Mouse (Mus musculus) midbrain, embryonic 11.5 days (tissue): ENCODE data around the gene Mtf1. TPM values are rescaled to one million over a fixed set of nuclear protein-coding genes. Genes with fewer than 3 reads are reported as not detected.

Experiments used
- ATAC-seq: fragments of 200-750 bp; cut with Nextera tagmentation; 2 replicates; pipeline ENCODE4 v1.8.0; 2017; ENCODE audit warnings: moderate TSS enrichment, moderate library complexity; ENCODE audit not compliant: low FRiP score
- DNase-seq: peaks from one replicate; pipeline ENCODE4 v3.0.0; 2015; ENCODE audit warnings: low spot score; ENCODE audit errors: missing footprints
- H3K27ac ChIP-seq: fragments of 300-500 bp; sonication (generic); 2 replicates; pipeline ENCODE4 v1.5.1; 2014; ENCODE audit warnings: low read depth, low read length
- H3K27me3 ChIP-seq: fragments of 300-500 bp; sonication (generic); 2 replicates; pipeline ENCODE4 v1.6.1; 2014; ENCODE audit warnings: mild to moderate bottlenecking, low read length, moderate library complexity, mixed read lengths; ENCODE audit not compliant: control insufficient read depth, insufficient read depth
- H3K36me3 ChIP-seq: fragments of 300-500 bp; sonication (generic); 2 replicates; pipeline ENCODE4 v1.6.1; 2014; ENCODE audit warnings: mild to moderate bottlenecking, low read length, moderate library complexity, mixed read lengths; ENCODE audit not compliant: control insufficient read depth, insufficient read depth
- H3K4me1 ChIP-seq: fragments of 300-500 bp; sonication (generic); 2 replicates; pipeline ENCODE4 v1.6.1; 2014; ENCODE audit warnings: low read length; ENCODE audit not compliant: control insufficient read depth, insufficient read depth
- H3K4me2 ChIP-seq: fragments of 300-500 bp; sonication (generic); 2 replicates; pipeline ENCODE4 v1.6.1; 2014; ENCODE audit warnings: mild to moderate bottlenecking, moderate library complexity
- H3K4me3 ChIP-seq: fragments of 300-500 bp; sonication (generic); 2 replicates; pipeline ENCODE4 v1.5.1; 2014; ENCODE audit warnings: low read depth, low read length
- H3K9ac ChIP-seq: fragments of 300-500 bp; sonication (generic); 2 replicates; pipeline ENCODE4 v1.6.1; 2014; ENCODE audit warnings: low read length
- H3K9me3 ChIP-seq: fragments of 300-500 bp; sonication (generic); 2 replicates; pipeline ENCODE4 v1.6.1; 2016; ENCODE audit warnings: low read length; ENCODE audit not compliant: control insufficient read depth
- WGBS: fragments of 180-500 bp; shearing (Covaris S2); extraction: QIAGEN DNeasy Blood & Tissue Kit; methylation state at CpG from one replicate; pipeline ENCODE4 v1.1.7; 2014; 5-methylcytosine and 5-hydroxymethylcytosine counted together
- polyA plus RNA-seq: library from polyadenylated mRNA; unstranded; fragments of >200 nt; fragmentation: Nextera tagmentation; extraction: Ambion mirVana; gene quantifications from 2 replicates; pipeline ENCODE4 v1.2.1, GENCODE M21; 2014

Mtf1 gene
- polyA plus RNA-seq, 1 experiment from 2014 or later = 16.7 TPM

DNA sequence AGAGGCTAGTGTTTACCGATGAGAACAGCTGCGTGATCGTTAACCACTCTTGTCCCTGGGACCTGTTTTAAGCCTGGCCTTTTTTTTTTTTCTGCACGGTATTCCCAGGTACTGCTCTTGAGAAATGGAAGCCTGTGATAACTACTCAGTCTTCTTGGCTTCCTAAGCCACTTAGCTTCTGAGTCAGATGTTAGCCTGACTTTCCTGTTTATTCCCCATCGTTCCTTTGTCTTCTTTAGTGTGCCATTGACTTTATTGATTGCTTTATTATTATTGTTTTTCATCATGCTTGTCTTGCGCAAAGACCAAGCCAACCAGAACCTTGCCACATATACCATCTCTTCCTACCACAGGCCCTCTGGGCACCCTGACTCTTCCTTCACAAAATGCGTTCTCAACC lies 8.2 kb downstream of the Mtf1 start:
- H3K4me1 ChIP-seq = peaks cover 3% of the 10 kb centered on the region
- H3K36me3 ChIP-seq = peaks cover 3% of the 10 kb centered on the region; the same call in 1 of the 2 replicates
- H3K4me2 ChIP-seq = no peak overlapping the region
- ATAC-seq (no peak), DNase-seq (no peak)
- no peak overlapping the region for H3K4me3 ChIP-seq
- WGBS = 89% methylated on average over 7 of the region's 7 CpGs
- no peak overlapping the region for H3K27ac ChIP-seq
- H3K9ac ChIP-seq = no peak overlapping the region; the same call in 1 of the 2 replicates
- H3K27me3 ChIP-seq = no peaks in the 10 kb centered on the region
- no peaks in the 10 kb centered on the region for H3K9me3 ChIP-seq

DNA sequence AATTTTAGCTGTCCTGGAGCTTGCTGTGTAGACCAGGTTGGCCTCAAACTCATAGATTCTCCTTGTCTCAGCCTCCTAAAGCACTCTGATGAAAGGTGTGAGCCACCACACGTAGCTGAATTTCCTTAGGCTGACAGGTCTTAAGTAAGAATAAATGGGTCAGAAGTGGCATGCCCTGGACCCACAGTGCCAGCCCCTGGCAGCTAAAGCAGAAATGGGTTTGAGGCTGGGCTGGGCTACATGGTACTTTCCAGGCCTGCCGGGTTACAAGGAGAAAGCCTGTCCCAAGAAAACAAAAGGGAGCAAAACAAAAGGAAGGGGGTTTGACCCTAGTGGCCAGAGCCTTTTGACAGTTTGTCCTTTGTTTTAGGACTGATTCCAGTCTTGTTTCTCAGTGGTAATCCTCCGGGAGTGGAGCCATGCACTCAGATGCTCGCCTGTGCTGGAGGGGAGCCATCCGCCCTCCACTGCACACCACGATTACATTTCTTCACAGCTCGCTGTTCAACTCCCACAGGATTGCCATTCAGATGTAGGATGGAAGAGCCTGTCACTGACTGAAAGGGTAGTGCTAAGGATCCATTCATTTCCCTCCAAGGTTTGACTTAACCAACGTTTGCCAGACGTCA lies 9.6 kb downstream of the Mtf1 start:
- no peak for DNase-seq
- no peak for ATAC-seq
- no peaks in the 10 kb centered on the region for H3K36me3 ChIP-seq
- H3K4me1 ChIP-seq = peaks cover 3% of the 10 kb centered on the region
- no peak overlapping the region for H3K9ac ChIP-seq
- WGBS = 16% methylated on average over 9 of the region's 9 CpGs
- no peak overlapping the region for H3K4me3 ChIP-seq
- no peaks in the 10 kb centered on the region for H3K27me3 ChIP-seq
- H3K9me3 ChIP-seq = no peaks in the 10 kb centered on the region
- no peak overlapping the region for H3K27ac ChIP-seq
- H3K4me2 ChIP-seq = no peak overlapping the region

DNA sequence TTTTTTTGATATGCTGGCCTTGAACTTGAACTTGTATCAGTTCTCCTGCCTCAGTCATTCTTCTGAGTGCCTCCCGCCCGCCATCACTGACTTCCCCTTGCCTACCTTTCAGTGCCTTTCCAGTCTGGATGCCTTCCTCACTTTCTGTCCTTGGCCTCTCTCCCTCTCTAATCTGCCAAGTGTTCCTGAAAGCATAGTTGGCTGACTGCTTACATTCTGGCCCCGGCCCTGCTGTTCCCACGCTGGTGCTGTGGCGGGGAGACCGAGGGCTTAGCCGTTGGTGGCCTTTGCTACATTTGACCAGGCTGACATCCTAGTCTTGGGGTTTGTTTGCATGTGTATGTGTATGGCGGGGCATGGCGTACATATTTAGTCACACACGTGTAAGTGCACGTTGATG lies 14.0 kb downstream of the Mtf1 start:
- H3K36me3 ChIP-seq = 0 out of 2 replicates have a peak, but pooled peaks cover 2% of the 10 kb centered on the region
- no peak for ATAC-seq

DNA sequence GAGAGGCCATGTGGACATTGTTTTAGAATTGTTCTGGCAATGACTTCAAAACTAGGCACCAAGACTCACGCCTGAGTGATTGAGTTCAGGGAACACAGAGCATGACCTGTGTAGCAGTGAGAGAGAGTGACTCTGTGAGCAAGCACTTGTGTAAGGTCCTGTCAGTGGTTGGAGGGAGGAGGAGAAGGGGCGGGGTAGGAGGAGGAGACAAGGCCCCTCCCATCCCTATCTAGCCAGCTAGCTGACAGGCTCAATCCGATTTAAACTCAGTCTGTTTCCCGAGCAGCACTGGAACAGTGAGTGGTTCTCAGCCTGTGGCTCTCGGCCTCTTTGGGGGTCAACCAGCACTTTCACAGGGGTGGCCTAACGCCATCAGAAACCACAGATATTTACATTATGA lies 15.9 kb downstream of the Mtf1 start:
- Histone ChIP-seq H3K27ac (no peak overlapping the region), H3K27me3 (no peaks in the 10 kb centered on the region)
- ATAC-seq = peak; percentile 58; the same call in 1 of the 2 replicates

More for the DNA sequence above, 14.0 kb downstream of the Mtf1 start:
- Histone ChIP-seq H3K4me3 (no peak overlapping the region), H3K27ac (no peak overlapping the region), H3K9me3 (no peaks in the 10 kb centered on the region), H3K4me2 (no peak overlapping the region), H3K4me1 (peaks cover 8% of the 10 kb centered on the region), H3K27me3 (no peaks in the 10 kb centered on the region), H3K9ac (no peak overlapping the region)
- DNase-seq = no peak
- WGBS = 93% methylated on average over 11 of the region's 11 CpGs

DNA sequence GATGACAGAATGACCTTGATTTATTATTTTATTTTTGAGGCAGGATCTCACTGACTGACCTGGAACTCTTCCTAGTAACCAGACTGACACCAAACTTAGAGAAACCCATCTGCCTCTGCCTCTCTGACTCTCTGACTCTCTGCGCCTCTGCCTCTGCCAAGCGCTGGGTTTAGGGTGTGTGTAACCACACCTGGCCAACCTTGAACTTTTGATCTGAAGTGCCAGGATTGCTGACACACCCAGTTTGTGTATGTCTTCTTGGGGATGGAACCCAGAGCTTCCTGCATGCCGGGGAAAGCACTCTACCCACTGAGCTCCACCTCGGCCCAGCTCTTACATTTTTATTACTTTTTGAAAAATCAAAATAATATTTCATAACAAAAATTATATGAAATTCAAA lies 16.9 kb downstream of the Mtf1 start:
- no peaks in the 10 kb centered on the region for H3K27me3 ChIP-seq
- DNase-seq (no peak), ATAC-seq (no peak)
- peaks cover 2% of the 10 kb centered on the region; the same call in 1 of the 2 replicates for H3K36me3 ChIP-seq
- H3K4me2 ChIP-seq = no peak overlapping the region
- 90% methylated on average over 4 of the region's 4 CpGs for WGBS
- no peak overlapping the region for H3K9ac ChIP-seq
- H3K9me3 ChIP-seq = no peaks in the 10 kb centered on the region
- no peak overlapping the region for H3K27ac ChIP-seq
- H3K4me3 ChIP-seq = no peak overlapping the region
- H3K4me1 ChIP-seq = peaks cover 5% of the 10 kb centered on the region; the same call in 1 of the 2 replicates

More for the DNA sequence above, 15.9 kb downstream of the Mtf1 start:
- Histone ChIP-seq H3K4me1 (peaks cover 5% of the 10 kb centered on the region; the same call in 1 of the 2 replicates), H3K9me3 (no peaks in the 10 kb centered on the region), H3K4me3 (no peak overlapping the region), H3K36me3 (0 out of 2 replicates have a peak, but pooled peaks cover 2% of the 10 kb centered on the region), H3K9ac (peak overlapping the region; percentile 12; the same call in 1 of the 2 replicates), H3K4me2 (no peak overlapping the region)
- WGBS = 12% methylated on average over 6 of the region's 6 CpGs
- peak; percentile 84 for DNase-seq

DNA sequence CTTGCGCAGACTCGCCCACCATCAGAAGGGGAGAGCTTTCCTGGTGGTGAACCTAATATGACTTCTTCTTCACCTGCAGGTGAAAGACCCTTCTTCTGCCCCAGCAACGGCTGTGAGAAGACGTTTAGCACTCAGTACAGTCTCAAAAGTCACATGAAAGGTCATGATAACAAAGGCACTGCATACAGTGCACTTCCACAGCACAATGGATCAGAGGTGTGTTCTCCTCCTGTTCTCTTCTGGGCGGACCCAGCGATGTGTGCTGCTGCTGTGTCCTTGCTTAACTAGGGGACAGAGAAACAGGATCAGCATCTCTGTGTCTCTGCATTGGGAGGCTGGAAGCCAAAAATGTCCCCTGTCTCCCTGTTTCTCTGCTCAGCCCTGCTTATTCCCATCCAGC lies 23.1 kb downstream of the Mtf1 start:
- Histone ChIP-seq H3K4me3 (no peak overlapping the region), H3K27me3 (no peaks in the 10 kb centered on the region), H3K36me3 (peaks cover 6% of the 10 kb centered on the region; the same call in 1 of the 2 replicates), H3K9me3 (no peaks in the 10 kb centered on the region), H3K4me2 (no peak overlapping the region), H3K4me1 (no peaks in the 10 kb centered on the region), H3K9ac (no peak overlapping the region), H3K27ac (no peak overlapping the region)
- no peak for DNase-seq
- ATAC-seq = no peak
- 95% methylated on average over 6 of the region's 6 CpGs for WGBS

DNA sequence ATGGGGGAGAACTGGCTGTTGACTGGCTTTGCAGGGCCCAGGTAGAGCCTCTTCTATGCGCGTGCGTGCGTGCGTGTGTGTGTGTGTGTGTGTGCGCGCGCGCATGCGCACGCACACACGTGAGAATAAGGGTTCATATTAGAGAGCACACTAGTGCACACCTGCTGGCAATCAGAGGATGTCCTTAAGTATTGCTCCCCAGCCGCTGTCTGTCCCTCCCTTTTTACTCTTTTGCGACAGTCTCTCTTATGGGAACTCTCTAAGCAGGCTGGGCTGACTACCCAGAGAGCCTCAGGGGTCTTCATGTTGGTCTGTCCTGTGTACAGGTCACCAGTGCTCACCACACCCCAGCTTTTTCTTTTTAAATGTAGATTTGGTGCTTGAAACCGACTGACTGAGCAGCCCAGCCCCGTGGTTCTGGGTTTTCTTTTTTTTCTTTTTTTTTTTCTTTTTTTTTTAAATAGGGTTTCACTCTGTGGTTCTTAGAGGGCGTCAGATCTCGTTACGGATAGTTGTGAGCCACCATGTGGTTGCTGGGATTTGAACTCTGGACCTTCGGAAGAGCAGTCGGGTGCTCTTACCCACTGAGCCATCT lies 23.6 kb downstream of the Mtf1 start:
- H3K36me3 ChIP-seq = peaks cover 3% of the 10 kb centered on the region; the same call in 1 of the 2 replicates
- H3K4me1 ChIP-seq = no peaks in the 10 kb centered on the region
- H3K9me3 ChIP-seq = no peaks in the 10 kb centered on the region
- H3K27ac ChIP-seq = no peak overlapping the region
- WGBS = 97% methylated on average over 21 of the region's 21 CpGs
- H3K9ac ChIP-seq = no peak overlapping the region
- DNase-seq (no peak), ATAC-seq (no peak)
- H3K27me3 ChIP-seq = no peaks in the 10 kb centered on the region
- no peak overlapping the region for H3K4me3 ChIP-seq
- no peak overlapping the region for H3K4me2 ChIP-seq

DNA sequence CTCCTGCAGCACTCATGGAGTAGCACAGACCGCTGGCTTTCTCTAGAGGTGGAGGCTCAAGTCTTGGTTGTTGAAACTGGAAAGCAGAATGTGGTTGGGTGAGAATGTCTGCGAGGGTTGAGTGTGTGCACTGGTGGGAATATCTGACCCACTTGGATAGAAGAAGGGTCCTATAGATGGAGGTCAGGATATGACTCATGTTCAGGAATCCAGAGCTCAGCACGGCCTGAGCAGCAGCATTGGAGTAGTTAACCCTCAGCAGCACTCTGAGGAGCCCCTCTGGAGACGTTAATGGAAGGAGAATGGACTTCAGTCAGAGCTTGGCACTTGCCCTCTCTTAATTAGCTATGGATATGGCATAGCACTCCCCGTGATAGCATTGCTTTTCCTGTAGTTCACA lies 27.8 kb downstream of the Mtf1 start:
- 94% methylated on average over 5 of the region's 5 CpGs for WGBS
- DNase-seq = no peak
- peaks cover 3% of the 10 kb centered on the region; the same call in 1 of the 2 replicates for H3K36me3 ChIP-seq
- no peak overlapping the region for H3K9ac ChIP-seq
- no peak overlapping the region for H3K27ac ChIP-seq
- H3K4me3 ChIP-seq = no peak overlapping the region
- H3K27me3 ChIP-seq = no peaks in the 10 kb centered on the region
- no peak overlapping the region for H3K4me2 ChIP-seq
- ATAC-seq = no peak
- H3K9me3 ChIP-seq = no peaks in the 10 kb centered on the region
- no peaks in the 10 kb centered on the region for H3K4me1 ChIP-seq

DNA sequence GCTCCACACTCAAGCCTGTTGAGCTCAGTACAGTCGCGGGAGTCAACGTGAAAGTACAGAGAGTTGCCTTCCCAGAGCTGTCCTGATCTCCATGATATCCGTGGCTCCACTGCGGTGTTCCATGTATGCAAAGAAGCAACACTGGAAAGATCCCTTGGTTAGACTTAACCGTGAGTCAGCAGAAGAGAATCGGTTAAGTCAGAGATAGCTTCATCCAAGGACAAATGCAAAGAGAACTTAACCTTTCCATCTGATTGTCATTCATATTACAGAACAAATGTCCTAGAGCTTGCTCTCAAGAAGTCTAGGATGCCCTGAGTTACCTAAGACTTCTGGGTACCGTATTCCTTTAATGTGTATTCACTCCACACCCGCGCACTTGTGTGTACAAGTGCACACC lies 30.9 kb downstream of the Mtf1 start:
- H3K36me3 ChIP-seq = peaks cover 6% of the 10 kb centered on the region; the same call in 1 of the 2 replicates
- no peak for DNase-seq

More for the DNA sequence above, 30.9 kb downstream of the Mtf1 start:
- no peaks in the 10 kb centered on the region for H3K4me1 ChIP-seq
- no peak for ATAC-seq
- no peak overlapping the region for H3K4me3 ChIP-seq
- no peaks in the 10 kb centered on the region for H3K9me3 ChIP-seq
- H3K27me3 ChIP-seq = no peaks in the 10 kb centered on the region
- no peak overlapping the region for H3K9ac ChIP-seq
- no peak overlapping the region for H3K27ac ChIP-seq
- no peak overlapping the region for H3K4me2 ChIP-seq
- 94% methylated on average over 10 of the region's 10 CpGs for WGBS
